Mouse (Mus musculus) lung, adult 2 months (tissue): ENCODE data around the gene Slc35b2.

Experiments used
- CTCF ChIP-seq: fragments of 200-500 bp; IDR thresholded peaks from 2 replicates; pipeline ENCODE4 v1.5.1; 2011; ENCODE audit warnings: mild to moderate bottlenecking, low read length, control low read depth; ENCODE audit not compliant: insufficient read depth
- POLR2A ChIP-seq: fragments of 200-500 bp; IDR thresholded peaks from 2 replicates; pipeline ENCODE4 v1.6.1; 2011; ENCODE audit warnings: low read depth, mild to moderate bottlenecking, control low read depth, low read length, borderline replicate concordance; ENCODE audit errors: extremely low read depth

- TF ChIP-seq CTCF (no peak), POLR2A (no peak)
Observed at GRCm38 (mm10) chr17:45616679-45617078, 53.0 kb downstream of the Slc35b2 start.
